Mouse (Mus musculus) spleen, postnatal 14 days (tissue): ENCODE results near the gene Jmjd1c.

Source experiments
- DNase-seq, 2 experiments: peaks; one replicate each; pipeline ENCODE4 v3.0.0; 2021 to 2022; ENCODE audit warnings: low spot score in 2 of 2

Jmjd1c gene

DNA sequence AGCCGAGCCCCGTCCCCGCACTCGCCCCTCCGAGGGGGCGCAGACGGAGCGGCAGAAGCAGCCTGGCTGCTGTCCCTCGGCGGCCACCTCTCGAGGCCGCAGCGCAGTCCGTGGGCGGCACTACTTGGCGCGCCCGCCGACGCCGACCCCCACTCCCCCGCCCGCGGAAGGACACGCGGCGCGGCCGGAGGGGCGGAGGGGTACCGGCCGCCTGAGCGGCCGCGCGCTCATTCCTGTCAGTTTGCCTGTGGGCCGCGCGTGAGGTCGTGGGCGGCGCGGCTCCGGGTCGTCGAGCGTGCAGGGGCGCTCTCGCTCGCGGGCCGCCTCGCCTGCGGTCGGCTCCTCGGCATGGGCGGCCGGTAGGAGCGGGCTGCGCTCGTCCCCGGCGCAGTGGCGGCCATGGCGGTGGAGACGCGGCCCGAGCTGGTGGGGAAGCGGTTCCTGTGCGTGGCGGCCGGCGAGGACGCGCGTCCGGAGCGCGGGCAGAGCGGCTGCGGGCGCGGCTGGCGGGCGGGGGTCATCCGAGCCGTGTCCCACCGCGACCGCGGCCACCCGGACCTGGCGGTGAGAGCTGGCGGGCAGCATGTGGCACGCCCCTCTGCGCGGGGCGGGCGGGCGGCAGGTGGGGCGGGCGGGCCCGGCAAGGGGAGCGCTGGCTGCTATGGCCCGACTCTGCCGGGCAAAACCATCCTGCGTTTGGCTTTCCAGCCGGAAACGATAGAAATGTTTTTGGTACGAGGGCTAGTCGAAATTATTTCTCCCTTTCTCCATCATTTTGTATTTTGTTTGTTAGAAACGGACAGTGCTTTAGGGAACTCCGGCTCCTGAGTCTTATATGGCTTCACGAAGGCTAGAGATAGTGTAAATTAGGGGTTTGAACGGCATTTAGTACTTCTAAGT lies 31.2 kb downstream of the Jmjd1c start:
- peak in 1 of 2 experiments; percentile 13 for DNase-seq

GRCm38 (mm10) chr10:67129531-67129930 lies 33.6 kb downstream of the Jmjd1c start:
- no peak for DNase-seq

DNA sequence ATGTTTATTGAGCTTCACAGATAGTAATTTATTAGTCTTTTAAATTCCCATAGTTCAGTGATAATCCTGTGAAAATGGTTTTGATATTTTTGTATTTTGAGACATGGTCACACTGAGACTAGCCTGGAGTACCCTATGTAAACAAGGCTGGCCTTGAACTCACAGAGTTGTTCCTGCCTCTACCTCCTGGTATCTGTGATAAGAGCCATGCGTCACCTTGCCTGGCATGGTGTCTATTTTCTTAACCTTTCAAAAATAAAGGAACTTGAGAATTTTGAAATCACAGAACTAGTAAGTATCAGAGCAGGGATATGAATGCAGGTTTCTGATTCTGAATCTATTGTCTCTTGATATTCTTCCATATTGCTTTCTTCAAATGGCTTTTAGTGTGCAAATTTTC lies 35.8 kb downstream of the Jmjd1c start:
- no peak for DNase-seq

GRCm38 (mm10) chr10:67134322-67134721 lies 38.4 kb downstream of the Jmjd1c start:
- DNase-seq, result no peak

- no peak for DNase-seq
These were observed 41.5 kb downstream of the Jmjd1c start for GRCm38 (mm10) chr10:67137437-67137836.

GRCm38 (mm10) chr10:67143661-67144060 lies 47.7 kb downstream of the Jmjd1c start:
- DNase-seq, result no peak

DNA sequence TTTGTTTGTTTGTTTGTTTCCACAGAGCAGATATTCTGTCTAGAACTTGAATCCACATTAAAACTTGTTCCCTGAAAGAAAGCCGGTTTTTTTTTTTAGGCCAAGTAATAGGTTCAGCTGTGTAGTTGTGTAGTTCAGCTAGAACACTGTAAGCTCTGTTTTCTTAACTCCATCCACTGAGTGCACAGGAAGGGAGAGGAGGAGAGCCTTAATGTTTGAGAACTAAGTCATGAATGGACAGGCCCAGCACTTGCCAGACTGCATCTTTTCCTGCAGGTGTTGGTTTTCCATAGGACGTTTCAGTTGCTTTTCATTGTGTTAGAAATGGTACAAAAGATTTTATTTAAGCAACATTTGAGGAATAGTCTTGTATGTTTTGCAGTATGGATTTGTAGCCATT lies 48.3 kb downstream of the Jmjd1c start:
- no peak for DNase-seq

DNA sequence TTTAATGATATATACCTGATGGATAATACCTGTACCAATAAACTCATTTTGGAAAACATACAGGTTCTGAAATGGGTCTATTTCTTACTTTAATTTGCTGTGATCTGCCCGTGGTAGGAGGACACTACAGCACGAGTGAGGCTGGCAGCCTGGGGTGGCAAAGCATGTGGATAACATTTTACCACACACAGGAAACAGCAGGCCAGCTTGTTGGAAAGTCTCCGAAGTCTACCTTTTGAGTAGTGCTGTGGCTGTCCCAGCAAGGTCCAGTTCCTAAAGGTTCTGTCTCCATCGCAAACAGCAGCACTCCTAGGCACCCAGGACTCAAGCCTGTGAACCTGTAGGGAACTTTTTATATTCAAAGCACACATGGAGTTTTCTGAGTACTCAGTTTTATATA lies 49.7 kb downstream of the Jmjd1c start:
- DNase-seq, result no peak

DNA sequence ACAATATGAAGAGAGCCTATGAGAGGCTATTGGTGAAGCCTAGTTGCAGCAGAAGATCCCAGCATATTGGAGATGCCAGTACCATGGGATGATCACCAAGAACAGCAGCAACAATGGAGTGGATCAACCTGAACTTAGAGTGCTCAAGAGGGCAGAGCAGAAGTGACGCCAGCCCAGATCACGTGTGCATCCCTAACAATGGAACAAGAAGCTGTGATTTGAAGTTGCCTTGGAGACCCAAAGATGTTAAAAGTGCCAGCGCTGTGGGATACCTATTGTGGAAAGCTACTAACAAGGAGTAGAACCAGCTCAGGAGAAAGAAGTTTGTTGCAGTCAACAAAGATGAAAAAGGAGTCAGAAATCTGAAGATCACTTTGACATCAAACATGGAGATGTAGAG lies 55.8 kb downstream of the Jmjd1c start:
- DNase-seq, result no peak

DNA sequence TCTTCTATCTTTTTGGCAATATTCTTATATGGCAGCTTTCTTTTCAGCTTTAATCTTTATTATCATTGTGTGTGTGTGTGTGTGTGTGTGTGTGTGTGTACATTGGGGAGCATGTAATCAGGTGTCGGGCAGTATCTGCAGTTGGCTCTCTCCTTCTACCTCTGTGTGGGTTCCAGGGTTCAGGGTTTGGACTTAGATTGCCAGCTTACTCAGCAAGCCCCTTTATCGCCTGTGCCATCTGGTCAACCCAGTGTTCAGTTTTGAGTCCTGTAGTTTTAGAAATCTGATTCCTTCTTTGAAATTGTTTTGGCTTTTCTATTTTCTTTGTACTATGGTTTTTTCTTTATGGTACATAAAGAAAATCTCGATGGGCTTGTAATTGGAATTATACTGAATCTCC lies 58.7 kb downstream of the Jmjd1c start:
- DNase-seq, result no peak

DNA sequence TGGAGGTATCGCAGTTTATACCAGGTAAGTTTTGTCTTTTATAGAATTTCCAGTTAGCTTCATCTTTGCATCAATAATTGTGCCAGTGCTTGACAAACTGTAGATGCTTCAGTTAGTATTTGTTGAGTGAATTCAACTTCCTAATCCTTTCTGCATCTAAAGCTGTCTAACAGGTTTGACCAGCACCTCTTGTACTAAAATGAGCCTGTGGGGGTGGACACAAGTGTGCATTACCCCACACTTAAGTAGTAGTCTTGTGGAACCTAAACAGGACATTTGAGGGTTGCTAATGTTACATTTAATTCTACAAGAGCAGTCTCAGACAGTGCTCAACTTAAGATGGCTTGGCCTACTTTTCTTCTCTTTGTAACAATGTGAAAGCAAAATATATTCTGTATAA lies 78.1 kb downstream of the Jmjd1c start:
- DNase-seq, result no peak

GRCm38 (mm10) chr10:67176031-67176430 lies 80.1 kb downstream of the Jmjd1c start:
- no peak for DNase-seq

GRCm38 (mm10) chr10:67176932-67177331 lies 81.0 kb downstream of the Jmjd1c start:
- no peak for DNase-seq

DNA sequence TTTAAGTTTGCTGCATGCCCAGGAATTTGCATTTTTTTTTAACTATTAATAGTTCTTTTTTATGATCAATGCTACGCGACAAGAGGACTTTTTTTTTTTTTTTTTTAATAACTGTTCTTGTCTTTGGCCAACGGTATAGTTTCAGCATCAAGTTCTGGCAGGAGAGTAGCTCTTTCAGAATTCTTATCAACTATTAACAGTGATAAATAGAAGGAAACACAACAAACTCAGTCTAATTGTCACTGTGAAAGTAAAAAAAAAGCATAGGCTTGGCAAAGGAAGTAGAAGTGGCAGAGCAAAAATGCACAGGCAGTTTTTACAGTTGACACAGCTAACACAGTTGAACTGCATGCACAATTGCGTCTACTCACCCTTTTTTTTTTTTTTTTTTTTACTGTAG lies 81.5 kb downstream of the Jmjd1c start:
- DNase-seq, result no peak

GRCm38 (mm10) chr10:67180021-67180420 lies 84.1 kb downstream of the Jmjd1c start:
- no peak for DNase-seq

- DNase-seq, result no peak
These were observed 84.9 kb downstream of the Jmjd1c start for GRCm38 (mm10) chr10:67180799-67181198.

- peak in 1 of 2 experiments; percentile 11 for DNase-seq
These were observed 86.7 kb downstream of the Jmjd1c start for GRCm38 (mm10) chr10:67182651-67183050.

GRCm38 (mm10) chr10:67183086-67183485 lies 87.2 kb downstream of the Jmjd1c start:
- DNase-seq, result no peak

DNA sequence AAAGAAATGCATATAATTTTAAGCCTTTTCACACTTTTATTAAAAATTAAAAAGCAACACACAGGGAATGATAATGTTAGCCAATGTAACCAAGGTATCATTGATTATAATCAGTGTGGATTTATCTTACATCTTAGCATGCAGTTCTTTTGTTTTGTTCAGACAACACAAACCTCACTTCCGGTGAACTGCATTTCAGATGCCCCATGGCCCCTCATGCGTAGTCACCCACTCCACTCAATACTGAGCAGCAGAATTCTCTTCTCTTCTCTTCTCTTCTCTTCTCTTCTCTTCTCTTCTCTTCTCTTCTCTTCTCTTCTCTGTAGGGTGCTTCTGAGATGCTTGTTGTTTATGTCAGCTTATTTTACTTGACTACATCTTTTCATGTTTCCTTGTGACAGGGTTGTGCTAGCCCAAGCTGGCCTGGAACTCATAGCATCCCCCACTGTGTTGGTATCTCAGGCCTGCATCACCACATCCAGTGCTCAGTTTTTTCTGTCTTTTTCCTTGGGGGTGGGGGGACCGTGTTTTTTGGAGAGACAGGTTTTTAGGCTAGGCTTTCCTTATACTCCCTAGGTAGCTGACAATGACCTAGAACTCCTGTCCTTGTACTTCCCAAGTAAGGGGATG lies 88.6 kb downstream of the Jmjd1c start:
- DNase-seq, result no peak

GRCm38 (mm10) chr10:67185491-67186081 lies 89.7 kb downstream of the Jmjd1c start:
- peak; percentile 32 to 47 for DNase-seq

GRCm38 (mm10) chr10:67186489-67186888 lies 90.6 kb downstream of the Jmjd1c start:
- DNase-seq, result no peak

DNA sequence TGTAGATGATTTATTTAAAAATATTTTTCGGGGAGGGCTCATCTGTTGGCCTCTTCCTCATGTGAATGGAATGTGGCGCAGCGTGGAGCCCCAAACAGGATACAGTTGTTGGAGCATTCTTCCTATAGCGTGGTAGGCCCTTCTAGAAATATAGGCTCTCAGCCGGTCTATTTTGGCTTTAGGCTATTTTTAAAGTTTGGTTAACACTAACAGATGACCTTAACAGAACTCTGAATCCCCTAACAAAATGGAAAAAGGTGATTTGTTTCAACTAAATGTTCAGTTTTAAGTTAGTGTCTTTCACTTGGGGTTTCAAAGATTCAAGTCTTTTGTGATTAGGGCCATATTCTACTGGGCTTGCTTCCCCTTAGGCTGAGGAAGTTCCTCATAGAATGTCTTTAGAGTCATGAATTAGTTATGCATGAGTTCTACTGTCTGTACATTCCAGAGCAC lies 91.1 kb downstream of the Jmjd1c start:
- DNase-seq, result no peak

- DNase-seq, result no peak
These were observed 92.0 kb downstream of the Jmjd1c start for GRCm38 (mm10) chr10:67187952-67188351.
